ENCODE assay signal across 12 mouse cellular contexts in genomic region chr2:167249591-167249990, GRCm38 (mm10). TPM values are rescaled to one million over a fixed set of nuclear protein-coding genes. Genes with fewer than 3 reads are reported as not detected.
A peak's percentile ranks its signal among the peaks of the same experiment; 100 is the strongest.
DNase-seq lines count a peak whose midpoint lies in the region; ATAC-seq and TF ChIP-seq lines count a peak whose summit lies in the region.
"Had no signal": no experiment of that assay in that cellular context is flagged by ENCODE, and none has a peak within 500 bp of the region (broad histone marks: within the 10 kb centered on the region; RNA-seq: fewer than 3 reads in every experiment).

No protein-coding gene starts in this region.

- H3K4me1 ChIP-seq in ES-E14 (ENCODE audit: control insufficient read depth in 2 of 2, insufficient read depth in 2 of 2, low read length in 2 of 2, poor library complexity in 1 of 2), result peaks cover 3 to 35% of the 10 kb centered on the region in 2 experiments; a peak in 2 of 4 replicates
- H3K4me1 ChIP-seq in embryonic facial prominence, embryonic 10.5 days, result peaks cover 50% of the 10 kb centered on the region
- peaks cover 30% of the 10 kb centered on the region for H3K4me1 ChIP-seq in kidney, embryonic 16.5 days (ENCODE audit: insufficient read depth, low read length)
- peaks cover 35% of the 10 kb centered on the region for H3K4me1 ChIP-seq in lung, embryonic 15.5 days
- H3K4me1 ChIP-seq in forebrain, embryonic 16.5 days (replicated peaks; ENCODE audit: control insufficient read depth, insufficient read depth, low read length), result peaks cover 8% of the 10 kb centered on the region; the same call in 1 of the 2 replicates

- DNase-seq in ES-E14 (ENCODE audit: low read depth, low spot score), result no peak
- DNase-seq in embryonic facial prominence, embryonic 10.5 days (ENCODE audit: low spot score), result no peak
- DNase-seq in spleen, adult 12 weeks (ENCODE audit: low spot score), result no peak
- no peak for DNase-seq in cerebellum, postnatal 10 days
- no peak for DNase-seq in adipocyte (ENCODE audit: low spot score)
- DNase-seq: gastrocnemius, postnatal 36 days; left cerebral cortex, postnatal 4 days had no signal

- ATAC-seq in kidney, embryonic 16.5 days (ENCODE audit: low FRiP score, low TSS enrichment), result peak; percentile 74
- ATAC-seq in lung, embryonic 15.5 days (ENCODE audit: borderline replicate concordance, extremely low read depth, low FRiP score, low TSS enrichment), result peak; percentile 64; the same call in 1 of the 2 replicates
- ATAC-seq in forebrain, embryonic 16.5 days, result no peak
- ATAC-seq: inflammation-experienced regulatory T-cells, adult 6 months had no signal

- H3K27ac ChIP-seq in ES-E14 (ENCODE audit: insufficient read depth, low read depth, low read length, poor library complexity, severe bottlenecking), result no peak overlapping the region
- peak overlapping the region; percentile 72 for H3K27ac ChIP-seq in embryonic facial prominence, embryonic 10.5 days (replicated peaks)
- H3K27ac ChIP-seq in kidney, embryonic 16.5 days (ENCODE audit: low read length), result peak overlapping the region; percentile 68
- peak overlapping the region; percentile 79 for H3K27ac ChIP-seq in lung, embryonic 15.5 days
- no peak overlapping the region for H3K27ac ChIP-seq in forebrain, embryonic 16.5 days (ENCODE audit: low read length)

- H3K27me3 ChIP-seq in embryonic facial prominence, embryonic 10.5 days (replicated peaks; ENCODE audit: low read depth, poor library complexity, severe bottlenecking), result no peaks in the 10 kb centered on the region
- H3K27me3 ChIP-seq in kidney, embryonic 16.5 days (ENCODE audit: insufficient read depth, low read length), result no peaks in the 10 kb centered on the region
- H3K27me3 ChIP-seq in lung, embryonic 15.5 days, result no peaks in the 10 kb centered on the region
- H3K27me3 ChIP-seq in forebrain, embryonic 16.5 days (replicated peaks; ENCODE audit: control insufficient read depth, insufficient read depth, low read length), result no peaks in the 10 kb centered on the region

- H3K4me3 ChIP-seq in ES-E14 (ENCODE audit: insufficient read depth in 1 of 2, low read depth in 1 of 2, low read length in 2 of 2, poor library complexity in 1 of 2, severe bottlenecking in 1 of 2), result no peak overlapping the region
- no peak overlapping the region for H3K4me3 ChIP-seq in embryonic facial prominence, embryonic 10.5 days
- H3K4me3 ChIP-seq in kidney, embryonic 16.5 days (ENCODE audit: low read length), result no peak overlapping the region
- no peak overlapping the region for H3K4me3 ChIP-seq in lung, embryonic 15.5 days
- H3K4me3 ChIP-seq in forebrain, embryonic 16.5 days (replicated peaks; ENCODE audit: low read length), result no peak overlapping the region
- H3K4me3 ChIP-seq: megakaryocyte, embryonic 14.5 days had no signal

- 46% methylated on average over 3 of the region's 3 CpGs for WGBS in embryonic facial prominence, embryonic 10.5 days
- 28% methylated on average over 3 of the region's 3 CpGs for WGBS in kidney, embryonic 16.5 days
- 39% methylated on average over 3 of the region's 3 CpGs for WGBS in lung, embryonic 15.5 days
- WGBS in forebrain, embryonic 16.5 days, result 71% methylated on average over 3 of the region's 3 CpGs

- no peaks in the 10 kb centered on the region for H3K36me3 ChIP-seq in ES-E14 (ENCODE audit: control insufficient read depth, insufficient read depth, low read length, poor library complexity, severe bottlenecking)
- H3K36me3 ChIP-seq in embryonic facial prominence, embryonic 10.5 days (replicated peaks), result no peaks in the 10 kb centered on the region
- no peaks in the 10 kb centered on the region for H3K36me3 ChIP-seq in kidney, embryonic 16.5 days (ENCODE audit: insufficient read depth, low read length)
- H3K36me3 ChIP-seq in lung, embryonic 15.5 days, result no peaks in the 10 kb centered on the region
- H3K36me3 ChIP-seq in forebrain, embryonic 16.5 days (ENCODE audit: control insufficient read depth, insufficient read depth), result no peaks in the 10 kb centered on the region

- no peak overlapping the region for H3K4me2 ChIP-seq in kidney, embryonic 16.5 days (replicated peaks; ENCODE audit: low read depth, low read length)
- H3K4me2 ChIP-seq in lung, embryonic 15.5 days, result peak overlapping the region; percentile 40; the same call in 1 of the 2 replicates
- H3K4me2 ChIP-seq in forebrain, embryonic 16.5 days (ENCODE audit: low read length), result no peak overlapping the region

- no peaks in the 10 kb centered on the region for H3K9me3 ChIP-seq in ES-E14 (ENCODE audit: control insufficient read depth, insufficient read depth, low read depth, low read length)
- 0 out of 2 replicates have a peak, but pooled peaks cover 4% of the 10 kb centered on the region for H3K9me3 ChIP-seq in embryonic facial prominence, embryonic 10.5 days
- 0 out of 2 replicates have a peak, but pooled peaks cover 3% of the 10 kb centered on the region for H3K9me3 ChIP-seq in kidney, embryonic 16.5 days (ENCODE audit: low read length)
- H3K9me3 ChIP-seq in lung, embryonic 15.5 days, result no peaks in the 10 kb centered on the region
- H3K9me3 ChIP-seq in forebrain, embryonic 16.5 days (ENCODE audit: control insufficient read depth, low read length), result peaks cover 4% of the 10 kb centered on the region; the same call in 1 of the 2 replicates

- peak overlapping the region; percentile 32; the same call in 1 of the 2 replicates for H3K9ac ChIP-seq in ES-E14 (ENCODE audit: insufficient read depth, low read depth, low read length, poor library complexity, severe bottlenecking)
- H3K9ac ChIP-seq in kidney, embryonic 16.5 days (replicated peaks; ENCODE audit: low read length), result 0 out of 2 replicates have a peak overlapping the region, but pooled peaks have one; percentile 35
- H3K9ac ChIP-seq in lung, embryonic 15.5 days, result no peak overlapping the region
- no peak overlapping the region for H3K9ac ChIP-seq in forebrain, embryonic 16.5 days (replicated peaks; ENCODE audit: low read depth, low read length)

- in situ Hi-C loops in ES-E14 (cut with MboI; ENCODE audit: low sequenced_read_pairs in 2 of 2, unreplicated experiment in 2 of 2), result no loop called here

TF ChIP-seq in ES-E14, 5 proteins besides CTCF, POLR2A, EP300 and RAD21:
- TF ChIP-seq MAFK (IDR thresholded peaks at IDR 0.05; ENCODE audit: insufficient read depth, low read depth, low read length) (no peak), ZC3H11A (IDR thresholded peaks at IDR 0.05; ENCODE audit: borderline replicate concordance, low read depth, low read length) (no peak), HCFC1 (IDR thresholded peaks at IDR 0.05; ENCODE audit: borderline replicate concordance, insufficient read depth, low read length) (no peak), ZNF384 (IDR thresholded peaks at IDR 0.05; ENCODE audit: low read depth, low read length) (no peak), CHD2 (IDR thresholded peaks at IDR 0.05; ENCODE audit: low read depth, low read length) (no peak)

RNA-seq across cellular contexts. Expression of gene Ptgis, which starts 9.2 kb away (rescaled TPM):
- total RNA-seq in ES-E14 (2012; rRNA removed), result 16.1 and 23.8 TPM in 2 replicates
- polyA plus RNA-seq in embryonic facial prominence, embryonic 10.5 days (2016; fragmentation: Nextera tagmentation; extraction: Ambion mirVana), result 13.7 and 14.6 TPM in 2 replicates
- polyA plus RNA-seq in kidney, embryonic 16.5 days (2015; fragmentation: Nextera tagmentation; extraction: Ambion mirVana), result 18.4 and 20.6 TPM in 2 replicates
- polyA plus RNA-seq in lung, embryonic 15.5 days (2015; fragmentation: Nextera tagmentation; extraction: Ambion mirVana), result 14.5 and 15.7 TPM in 2 replicates
- polyA plus RNA-seq in forebrain, embryonic 16.5 days (2015; fragmentation: Nextera tagmentation; extraction: Ambion mirVana), result 3.1 and 3.5 TPM in 2 replicates
- polyA plus RNA-seq: inflammation-experienced regulatory T-cells, adult 6 months had no signal

RNA-seq across cellular contexts. Expression of gene Kcnb1, which starts 59.6 kb away (rescaled TPM):
- total RNA-seq in ES-E14 (2012; rRNA removed), result 1.3 and 4.0 TPM in 2 replicates
- polyA plus RNA-seq in embryonic facial prominence, embryonic 10.5 days (2016; fragmentation: Nextera tagmentation; extraction: Ambion mirVana), result 0.40 and 0.52 TPM in 2 replicates
- polyA plus RNA-seq in kidney, embryonic 16.5 days (2015; fragmentation: Nextera tagmentation; extraction: Ambion mirVana), result 1.1 and 1.2 TPM in 2 replicates
- 0.25 and 0.31 TPM in 2 replicates for polyA plus RNA-seq in lung, embryonic 15.5 days (2015; fragmentation: Nextera tagmentation; extraction: Ambion mirVana)
- polyA plus RNA-seq in forebrain, embryonic 16.5 days (2015; fragmentation: Nextera tagmentation; extraction: Ambion mirVana), result 2.3 and 3.2 TPM in 2 replicates

Comparison
In these comparisons a context has a peak if more than half of its experiments do, and no peak if none do; other contexts are left out.
1. H3K27ac ChIP-seq: peak in embryonic facial prominence, embryonic 10.5 days (single experiment), kidney, embryonic 16.5 days (single experiment) and lung, embryonic 15.5 days (single experiment); none in ES-E14 (single experiment) and forebrain, embryonic 16.5 days (single experiment).
2. H3K9ac ChIP-seq: peak in ES-E14 (single experiment) and kidney, embryonic 16.5 days (single experiment); none in lung, embryonic 15.5 days (single experiment) and forebrain, embryonic 16.5 days (single experiment).